In genomic region chr7:117698551-117699114, GRCm38 (mm10) we compare ENCODE assay signal across 23 mouse cellular contexts.
"Had no signal": no experiment of that assay in that cellular context is flagged by ENCODE, and none has a peak within 500 bp of the region (broad histone marks: within the 10 kb centered on the region; RNA-seq: fewer than 3 reads in every experiment).

No protein-coding gene starts in this region.

- H3K4me3 ChIP-seq: intestine, embryonic 15.5 days; kidney, embryonic 15.5 days; limb, embryonic 10.5 days; limb, embryonic 13.5 days; liver, embryonic 12.5 days; liver, embryonic 15.5 days; lung, embryonic 15.5 days; midbrain, embryonic 12.5 days; myocyte; neural tube, embryonic 13.5 days had no signal

- H3K27ac ChIP-seq: intestine, embryonic 15.5 days; kidney, embryonic 15.5 days; limb, embryonic 10.5 days; limb, embryonic 13.5 days; liver, embryonic 12.5 days; liver, embryonic 15.5 days; lung, embryonic 15.5 days; midbrain, embryonic 12.5 days; neural tube, embryonic 13.5 days had no signal

- ATAC-seq: intestine, embryonic 15.5 days; liver, embryonic 12.5 days had no signal

- DNase-seq: kidney, adult 11 months; kidney, adult 8-10 months; kidney, postnatal 10 days; kidney, postnatal 36 days; liver; lung, adult 18-20 months; lung, postnatal 14 days; lung, postnatal 4 days; retina, postnatal 1 day; right cerebral cortex, postnatal 14 days; thymus, adult 2 months; thymus, postnatal 14 days; thymus, postnatal 4 days had no signal
